Mouse (Mus musculus) induced T-regulatory cell, adult 2 months (primary cell): ENCODE measurements around the gene Cux2.

Experiments
- DNase-seq: peaks from one replicate; pipeline ENCODE4 v3.0.0-alpha.2; 2012; ENCODE audit warnings: low read depth

The Cux2 gene

GRCm38 (mm10) chr5:121916813-121917212, 133.1 kb downstream of the Cux2 start:
- DNase-seq = no peak

DNA sequence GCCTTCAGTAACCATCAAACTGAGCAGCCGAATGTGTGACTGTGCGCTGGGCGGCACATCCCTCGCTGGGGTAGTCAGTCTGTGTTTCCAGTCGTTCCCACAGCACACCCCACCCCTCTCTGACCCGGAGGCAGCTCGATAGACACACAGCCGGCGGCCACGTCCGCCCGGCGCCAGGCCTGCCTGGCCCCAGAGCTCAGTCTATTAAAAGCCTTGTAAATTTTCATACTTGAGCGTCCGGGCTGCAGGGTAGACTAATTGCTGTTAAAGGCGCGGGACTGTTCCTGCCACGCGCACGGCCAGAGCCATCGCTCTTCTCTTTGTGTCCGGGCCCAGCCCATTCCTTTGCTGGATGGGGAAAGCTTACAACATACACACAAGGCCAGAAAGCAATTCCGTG, 135.9 kb downstream of the Cux2 start:
- no peak for DNase-seq

- DNase-seq = no peak
These were observed 140.5 kb downstream of the Cux2 start for GRCm38 (mm10) chr5:121909226-121909985.

GRCm38 (mm10) chr5:121905671-121906070, 144.2 kb downstream of the Cux2 start:
- DNase-seq = no peak

DNA sequence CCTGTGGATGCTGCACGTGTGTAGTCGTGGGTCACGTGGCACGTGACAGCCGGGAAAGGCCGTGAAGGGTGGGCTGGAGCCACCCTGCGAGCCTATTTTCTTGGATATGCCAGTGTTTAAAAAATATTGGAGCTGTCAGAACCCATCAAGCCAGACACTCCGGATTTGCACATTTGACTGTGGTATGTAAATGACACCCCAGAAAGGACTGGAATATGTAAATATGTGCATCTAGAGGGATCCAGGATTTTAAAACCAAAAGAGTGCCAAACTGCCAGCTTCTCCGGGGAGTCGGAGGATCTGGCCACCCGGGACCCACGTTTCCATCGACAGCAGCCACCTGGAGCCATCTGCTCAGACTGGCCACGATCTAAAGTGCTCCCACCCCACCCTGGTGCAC, 145.1 kb downstream of the Cux2 start:
- no peak for DNase-seq

- no peak for DNase-seq
These were observed 146.8 kb downstream of the Cux2 start for GRCm38 (mm10) chr5:121902809-121903745.

GRCm38 (mm10) chr5:121895117-121895756, 154.7 kb downstream of the Cux2 start:
- no peak for DNase-seq

GRCm38 (mm10) chr5:121894647-121895046, 155.3 kb downstream of the Cux2 start:
- no peak for DNase-seq

- peak; percentile 13 for DNase-seq
These were observed 156.3 kb downstream of the Cux2 start for GRCm38 (mm10) chr5:121893581-121893980.

DNA sequence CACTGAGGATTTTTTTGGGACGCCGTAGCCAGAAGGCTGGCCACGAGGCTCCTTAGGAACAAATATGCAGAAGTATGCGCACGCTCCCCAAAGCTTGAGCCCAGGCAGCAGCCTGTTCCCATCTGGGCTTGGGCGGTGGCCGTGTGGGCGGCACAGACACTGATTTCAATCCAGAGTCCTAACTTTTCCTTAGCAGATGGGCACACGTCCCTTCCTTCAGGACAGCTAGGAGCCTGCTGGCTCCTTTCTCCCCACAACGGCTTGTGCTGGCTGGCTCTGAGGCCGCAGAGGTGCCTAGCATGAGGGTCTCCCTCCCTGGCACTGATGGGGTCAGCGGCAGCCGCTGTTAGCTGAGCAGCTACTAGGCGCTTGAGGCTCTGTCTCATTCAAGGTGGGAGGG, 157.6 kb downstream of the Cux2 start:
- DNase-seq = no peak

- no peak for DNase-seq
These were observed 159.0 kb downstream of the Cux2 start for GRCm38 (mm10) chr5:121890925-121891324.

DNA sequence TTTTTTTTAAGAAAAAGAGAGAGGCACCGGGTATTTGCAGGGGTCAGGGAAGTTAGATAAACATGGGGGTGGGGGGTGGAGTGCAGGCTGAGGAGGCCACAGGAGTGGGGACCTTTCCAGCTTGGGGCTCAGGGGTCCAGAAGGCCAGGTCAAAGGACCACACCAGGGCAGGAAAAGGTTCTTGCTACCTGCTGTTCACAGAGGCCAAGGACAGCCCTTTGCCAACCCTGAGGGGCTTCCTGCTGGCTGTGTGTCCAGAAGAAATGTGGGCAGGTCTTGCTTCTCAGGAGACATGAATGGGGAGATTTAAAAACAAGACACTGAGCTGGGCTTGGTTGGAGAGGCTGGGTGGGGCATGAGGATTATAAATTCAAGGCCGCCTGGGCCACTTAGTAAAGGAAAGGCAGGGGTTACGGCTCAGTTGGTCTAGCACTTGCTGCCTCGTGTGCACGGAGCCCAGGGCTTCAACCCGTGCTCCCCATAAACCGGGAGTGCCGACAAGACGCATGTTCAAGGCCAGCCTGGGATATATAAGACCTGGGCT, 160.0 kb downstream of the Cux2 start:
- DNase-seq = no peak

- DNase-seq = no peak
These were observed 160.5 kb downstream of the Cux2 start for GRCm38 (mm10) chr5:121889375-121889774.

GRCm38 (mm10) chr5:121883356-121883755, 166.5 kb downstream of the Cux2 start:
- no peak for DNase-seq

GRCm38 (mm10) chr5:121879211-121879610, 170.7 kb downstream of the Cux2 start:
- peak; percentile 58 for DNase-seq

- DNase-seq = no peak
These were observed 171.2 kb downstream of the Cux2 start for GRCm38 (mm10) chr5:121878703-121879102.

- no peak for DNase-seq
These were observed 173.0 kb downstream of the Cux2 start for GRCm38 (mm10) chr5:121876901-121877300.

- DNase-seq = no peak
These were observed 174.9 kb downstream of the Cux2 start for GRCm38 (mm10) chr5:121875041-121875440.

- DNase-seq = peak; percentile 62
These were observed 177.7 kb downstream of the Cux2 start for GRCm38 (mm10) chr5:121872158-121872557.

GRCm38 (mm10) chr5:121871515-121872030, 178.3 kb downstream of the Cux2 start:
- no peak for DNase-seq

GRCm38 (mm10) chr5:121870832-121871231, 179.1 kb downstream of the Cux2 start:
- no peak for DNase-seq

DNA sequence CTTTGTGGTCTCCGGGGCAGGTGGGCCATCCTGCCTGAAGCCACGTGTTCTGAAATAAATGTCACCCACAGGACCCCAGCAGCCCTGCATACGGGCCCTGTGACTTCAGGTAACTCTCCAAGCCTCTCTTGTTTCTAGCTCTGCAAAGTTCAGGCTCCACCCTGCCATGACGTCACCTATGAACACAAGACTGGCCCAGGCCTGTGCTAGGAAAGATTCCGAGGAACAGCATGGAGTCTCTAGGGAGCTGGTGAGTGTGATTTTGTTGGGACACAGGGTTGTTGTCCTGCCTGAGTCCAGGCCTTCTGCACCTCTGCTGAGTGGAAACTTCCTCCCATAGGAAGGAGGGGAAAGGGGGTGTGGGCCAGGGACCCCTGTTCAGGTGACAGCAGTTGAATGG, 181.9 kb downstream of the Cux2 start:
- no peak for DNase-seq
